Mouse (Mus musculus): ENCODE measurements around the gene Gale. TPM values are rescaled to one million over a fixed set of nuclear protein-coding genes. Genes with fewer than 3 reads are reported as not detected.
"Not testable (repeated sequence)": the region's sequence is repeated elsewhere in the genome, so short reads cannot be mapped to it uniquely, and the experiment has no call there.

Gene Gale
- total RNA-seq (2022) = 1 to 10 TPM in 1 of 4 experiments, under 1 TPM in 2, not detected in 1; 0.40 to 1.3 (median 0.72) TPM

DNA sequence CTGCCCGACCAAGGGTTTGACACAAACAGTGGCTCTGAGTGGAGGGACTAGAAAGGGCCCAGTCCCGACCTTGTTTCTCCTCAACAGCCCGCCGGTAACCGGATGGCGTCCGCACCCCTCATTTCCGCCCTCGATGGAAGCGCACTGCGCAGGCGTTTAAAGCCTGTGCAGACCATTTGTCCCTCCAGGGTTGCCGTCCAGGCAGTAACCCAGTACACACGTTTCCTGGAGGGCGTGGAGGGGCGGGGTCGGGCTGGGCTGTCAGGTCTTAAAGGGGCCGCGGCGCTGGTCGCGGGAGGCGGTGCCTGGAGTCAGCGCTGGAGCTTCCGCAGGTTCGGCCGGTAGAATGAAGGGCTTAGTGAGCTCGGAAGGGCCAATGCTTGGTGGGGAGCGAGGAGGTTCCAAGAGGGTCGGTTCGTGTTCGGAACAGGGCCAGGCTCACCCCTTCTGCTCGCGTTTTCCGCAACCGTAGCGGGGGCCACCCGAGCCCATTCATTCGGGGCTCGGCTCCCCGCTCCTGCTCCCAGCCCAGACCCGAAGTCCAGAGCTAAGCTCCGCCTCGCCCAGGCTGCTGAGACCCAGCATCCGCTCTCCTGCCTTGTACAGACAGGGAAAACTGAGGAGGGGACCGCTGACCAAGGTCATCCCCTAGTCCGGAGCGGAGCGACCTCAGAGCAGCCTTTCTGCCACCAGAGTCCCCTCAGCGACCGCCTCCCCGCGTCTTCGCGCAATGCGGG lies at the start of gene Gale:
TSS of gene Gale (plus strand) at position 271 of the 737 bp plus-strand sequence.
- peak; percentile 79 to 88 for DNase-seq (ENCODE audit: low spot score in 2 of 2)

- DNase-seq (ENCODE audit: low spot score in 2 of 2) = no peak
Observed at GRCm38 (mm10) chr4:135918635-135919279, 44.8 kb upstream of the Gale start.

GRCm38 (mm10) chr4:135919280-135919639 lies 44.3 kb upstream of the Gale start:
- no peak for DNase-seq (ENCODE audit: low spot score in 2 of 2)

DNA sequence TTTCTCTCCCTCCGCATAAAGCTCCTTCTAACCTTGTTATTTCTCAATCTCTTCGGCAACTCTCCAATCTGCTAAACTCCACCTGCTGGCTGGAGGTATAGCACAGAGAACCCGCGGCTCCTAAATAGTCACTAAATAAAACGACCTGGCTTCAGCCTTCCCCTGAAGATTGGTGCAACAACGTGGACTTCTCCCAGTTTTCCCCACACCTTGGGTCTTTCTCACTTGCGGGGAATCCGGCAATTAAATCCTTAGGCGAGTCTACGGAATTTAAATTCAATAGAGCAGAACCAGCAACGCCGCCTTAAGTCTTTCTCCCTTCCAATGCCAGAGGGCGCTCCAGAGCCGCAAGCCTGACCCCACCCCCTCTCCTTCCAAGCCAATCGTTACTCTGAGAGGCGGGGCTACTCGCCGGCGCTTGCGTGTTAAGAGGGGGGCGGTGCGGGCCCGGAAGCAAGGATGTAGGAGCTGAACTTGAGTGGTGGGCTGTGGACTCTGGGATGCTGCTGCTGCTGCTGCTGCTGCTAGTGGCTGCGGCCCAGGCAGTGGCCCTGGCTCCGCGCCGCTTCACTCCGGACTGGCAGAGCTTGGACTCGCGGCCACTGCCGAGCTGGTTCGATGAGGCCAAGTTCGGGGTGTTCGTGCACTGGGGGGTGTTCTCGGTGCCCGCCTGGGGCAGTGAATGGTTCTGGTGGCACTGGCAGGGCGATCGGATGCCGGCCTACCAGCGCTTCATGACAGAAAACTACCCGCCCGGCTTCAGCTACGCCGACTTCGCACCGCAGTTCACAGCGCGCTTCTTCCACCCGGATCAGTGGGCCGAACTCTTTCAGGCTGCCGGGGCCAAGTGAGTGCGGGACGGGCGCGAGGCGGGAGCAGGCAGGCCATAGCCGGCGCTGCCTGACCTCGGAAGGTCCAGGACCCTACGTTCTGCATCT lies 43.0 kb upstream of the Gale start, which contains the start of gene Fuca1:
TSS of gene Fuca1 (plus strand) at position 432 of the 938 bp plus-strand sequence.
- DNase-seq (ENCODE audit: low spot score in 2 of 2) = peak; percentile 90

DNA sequence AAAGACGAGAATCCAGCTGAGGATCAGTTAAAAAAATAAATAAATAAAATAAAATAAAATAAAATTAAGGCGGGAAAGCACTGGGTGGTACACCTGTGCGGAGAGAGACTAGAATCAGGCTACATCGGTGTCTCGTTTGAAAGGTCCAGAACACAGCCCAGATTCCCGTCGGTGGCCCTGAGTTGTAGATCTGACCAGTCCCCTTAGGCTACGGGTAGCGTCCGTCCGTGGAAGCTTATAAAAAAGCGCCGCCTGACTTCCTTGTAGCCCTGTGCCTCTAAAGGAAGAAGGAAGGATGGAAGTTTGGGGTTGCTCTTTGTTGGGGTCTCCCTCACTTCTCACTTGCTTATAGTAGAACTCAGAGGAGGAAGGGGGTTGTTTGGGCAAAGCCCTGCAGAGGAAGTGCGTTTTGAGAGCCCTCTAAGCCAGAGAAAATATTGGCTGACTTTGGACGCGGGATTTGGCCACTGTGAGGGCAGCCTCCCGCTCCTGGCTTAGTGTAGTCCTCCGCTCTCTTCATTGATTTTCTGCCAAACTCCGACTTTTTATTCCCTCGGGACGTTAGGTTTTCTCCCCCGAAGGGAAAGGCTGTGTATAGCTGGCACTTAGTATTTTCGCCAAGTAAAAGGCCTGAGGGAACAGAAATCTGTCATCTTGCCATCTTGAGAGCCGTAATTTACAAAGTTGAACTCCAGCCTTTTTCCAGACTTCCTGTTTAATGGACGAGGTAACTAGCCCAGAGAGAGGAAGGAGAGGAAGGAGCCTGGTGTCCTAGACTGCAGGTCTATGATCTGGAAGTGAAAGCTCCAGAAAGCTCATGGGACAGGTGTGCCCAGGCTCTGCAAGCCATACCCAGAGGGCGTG lies 42.0 kb upstream of the Gale start:
- DNase-seq (ENCODE audit: low spot score in 2 of 2) = no peak

DNA sequence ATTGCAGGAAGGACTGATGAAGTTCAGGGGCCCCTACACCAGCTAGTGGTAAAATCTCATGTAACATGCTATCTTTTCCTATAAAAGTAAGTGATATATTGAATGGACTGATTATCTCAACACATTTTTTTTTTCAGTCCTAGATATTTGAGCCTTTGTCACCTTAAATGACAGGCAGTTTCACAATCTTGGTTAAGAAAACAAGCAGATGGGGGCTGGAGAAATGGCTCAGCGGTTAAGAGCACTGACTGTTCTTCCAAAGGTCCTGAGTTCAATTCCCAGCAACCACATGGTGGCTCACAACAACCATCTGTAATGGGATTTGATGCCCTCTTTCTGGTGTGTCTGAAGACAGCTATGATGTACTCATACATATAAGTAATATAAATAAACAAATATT lies 41.3 kb upstream of the Gale start:
- DNase-seq (ENCODE audit: low spot score in 2 of 2) = no peak

DNA sequence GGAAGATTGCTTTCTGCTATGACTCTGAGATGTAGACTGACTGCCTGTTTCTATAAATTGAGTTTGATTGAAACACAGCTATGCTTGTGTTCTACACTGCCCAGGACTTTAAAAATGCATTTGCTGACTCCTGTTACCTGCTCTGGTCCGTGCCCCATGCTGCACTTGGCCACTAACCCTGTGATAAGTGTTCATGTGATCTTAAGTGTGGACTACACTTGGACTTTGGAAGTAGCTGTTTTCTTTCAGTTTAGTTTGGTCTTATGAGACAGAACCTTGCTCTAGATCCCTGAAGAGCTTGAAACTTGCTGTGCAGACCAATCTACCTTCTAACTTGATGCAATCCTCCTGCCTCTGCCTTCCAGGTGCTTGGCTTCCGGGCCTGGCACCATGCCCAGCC lies 39.1 kb upstream of the Gale start:
- no peak for DNase-seq (ENCODE audit: low spot score in 2 of 2)

- DNase-seq (ENCODE audit: low spot score in 2 of 2) = no peak
Observed at GRCm38 (mm10) chr4:135925341-135925740, 38.2 kb upstream of the Gale start.

- no peak for DNase-seq (ENCODE audit: low spot score in 2 of 2)
Observed at GRCm38 (mm10) chr4:135926195-135926808, 37.2 kb upstream of the Gale start.

GRCm38 (mm10) chr4:135926861-135927260 lies 36.7 kb upstream of the Gale start:
- DNase-seq (ENCODE audit: low spot score in 2 of 2) = no peak

GRCm38 (mm10) chr4:135928376-135928775 lies 35.2 kb upstream of the Gale start:
- DNase-seq (ENCODE audit: low spot score in 2 of 2) = no peak

DNA sequence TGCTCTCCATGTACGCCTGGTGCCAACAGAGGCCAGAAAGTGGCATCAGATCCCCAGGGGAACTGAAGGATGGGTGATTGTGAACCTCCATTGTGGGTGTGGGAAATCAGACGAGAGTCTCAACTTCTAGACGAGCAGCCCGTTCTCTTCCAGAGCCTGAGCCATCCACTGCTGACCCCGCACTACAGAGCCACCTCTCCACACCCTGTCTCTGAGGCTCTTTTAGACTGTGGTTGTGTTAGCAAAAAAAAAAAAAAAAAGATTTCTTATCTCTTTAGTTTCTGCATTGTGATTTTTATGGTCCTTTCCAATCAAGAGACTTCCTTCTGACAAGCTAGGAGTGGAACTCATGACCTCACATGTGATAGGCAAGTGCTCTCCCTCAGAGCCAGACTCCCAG lies 34.1 kb upstream of the Gale start:
- no peak for DNase-seq (ENCODE audit: low spot score in 2 of 2)

- DNase-seq (ENCODE audit: low spot score in 2 of 2) = no peak
Observed at GRCm38 (mm10) chr4:135929828-135930227, 33.7 kb upstream of the Gale start.

- no peak for DNase-seq (ENCODE audit: low spot score in 2 of 2)
Observed at GRCm38 (mm10) chr4:135930239-135930638, 33.3 kb upstream of the Gale start.

GRCm38 (mm10) chr4:135931832-135932231 lies 31.7 kb upstream of the Gale start:
- no peak for DNase-seq (ENCODE audit: low spot score in 2 of 2)

DNA sequence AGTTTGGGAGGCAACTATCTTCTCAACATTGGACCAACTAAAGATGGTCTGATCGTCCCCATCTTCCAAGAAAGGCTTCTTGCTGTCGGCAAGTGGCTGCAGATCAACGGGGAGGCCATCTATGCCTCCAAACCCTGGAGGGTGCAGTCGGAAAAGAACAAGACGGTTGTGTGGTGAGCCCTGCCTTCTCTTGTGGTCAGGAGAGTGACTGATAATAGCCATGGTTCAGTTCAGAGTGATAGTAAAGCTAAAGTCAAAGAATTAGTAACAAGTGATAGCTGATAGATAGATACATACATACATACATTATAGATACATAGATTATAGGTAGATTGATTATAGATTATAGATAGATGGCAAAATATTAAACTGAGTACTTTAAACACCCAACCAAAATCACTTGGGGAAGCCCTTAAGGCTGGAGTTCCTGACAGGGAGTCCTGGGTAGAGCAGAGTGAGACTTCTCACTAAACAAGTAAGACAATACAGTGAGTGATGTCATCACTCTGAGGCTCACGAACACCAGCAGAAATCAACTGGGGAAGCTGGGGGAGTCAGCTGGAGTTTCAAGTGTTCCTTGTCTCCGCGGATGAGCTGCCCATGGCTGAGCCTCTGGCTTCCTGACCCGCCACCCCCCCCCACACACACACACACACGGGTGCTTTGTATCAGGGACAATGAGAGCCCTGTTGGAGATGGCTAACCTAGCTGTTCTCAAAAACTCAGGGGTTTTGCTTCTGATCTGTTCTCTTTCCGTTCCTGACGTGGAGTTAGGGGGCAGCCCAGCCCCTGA lies 28.6 kb upstream of the Gale start:
- DNase-seq (ENCODE audit: low spot score in 2 of 2) = no peak

DNA sequence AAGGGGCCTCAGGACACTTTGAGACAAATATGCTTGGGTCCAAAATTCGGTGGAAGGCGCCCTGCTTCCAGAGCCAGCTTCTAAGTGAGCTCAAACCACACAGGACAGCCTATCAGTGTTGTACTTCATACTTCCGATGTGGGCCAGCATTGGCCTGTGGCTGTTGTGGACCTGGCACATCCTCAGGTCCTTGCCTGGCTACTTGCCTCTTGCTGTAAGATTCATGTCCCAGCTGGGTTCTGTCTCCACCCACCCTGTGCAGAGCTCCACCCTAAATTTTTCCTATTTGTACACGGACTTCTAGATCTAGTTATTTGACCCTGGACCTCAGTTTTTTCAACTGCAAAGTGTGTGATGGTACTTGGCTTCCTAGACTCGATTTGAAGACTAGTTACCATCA lies 28.0 kb upstream of the Gale start:
- DNase-seq (ENCODE audit: low spot score in 2 of 2) = peak; percentile 37 to 40

GRCm38 (mm10) chr4:135938858-135939257 lies 24.7 kb upstream of the Gale start:
- no peak for DNase-seq (ENCODE audit: low spot score in 2 of 2)

DNA sequence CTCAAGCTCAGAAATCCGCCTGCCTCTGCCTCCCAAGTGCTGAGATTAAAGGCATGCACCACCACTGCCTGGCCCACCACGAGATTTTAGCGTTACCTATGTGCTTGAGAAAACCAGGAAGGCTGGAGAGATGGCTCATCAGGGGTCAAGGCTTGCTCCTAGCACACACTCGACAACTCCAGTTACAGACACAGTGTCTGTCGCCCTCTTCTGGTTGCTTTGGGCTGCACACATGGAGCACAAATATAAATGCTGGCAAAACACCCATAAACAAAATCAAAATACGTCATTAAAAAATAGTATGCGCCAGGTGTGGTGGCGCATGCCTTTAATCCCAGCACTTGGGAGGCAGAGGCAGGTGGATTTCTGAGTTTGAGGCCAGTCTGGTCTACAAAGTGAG lies 22.5 kb upstream of the Gale start:
- DNase-seq (ENCODE audit: low spot score in 2 of 2) = not testable (repeated sequence)

GRCm38 (mm10) chr4:135942193-135942592 lies 21.3 kb upstream of the Gale start:
- no peak for DNase-seq (ENCODE audit: low spot score in 2 of 2)

All from gastrocnemius, adult 8-10 months (tissue).